Mouse (Mus musculus) neural tube, embryonic 10.5 days (tissue): ENCODE results near the gene Sh3rf3.
A peak's percentile ranks its signal among the peaks of the same experiment; 100 is the strongest.

Source experiments
- DNase-seq: peaks from one replicate; pipeline ENCODE4 v3.0.0-alpha.2; 2017; ENCODE audit warnings: low spot score; ENCODE audit errors: extremely low spot score

Gene Sh3rf3

DNA sequence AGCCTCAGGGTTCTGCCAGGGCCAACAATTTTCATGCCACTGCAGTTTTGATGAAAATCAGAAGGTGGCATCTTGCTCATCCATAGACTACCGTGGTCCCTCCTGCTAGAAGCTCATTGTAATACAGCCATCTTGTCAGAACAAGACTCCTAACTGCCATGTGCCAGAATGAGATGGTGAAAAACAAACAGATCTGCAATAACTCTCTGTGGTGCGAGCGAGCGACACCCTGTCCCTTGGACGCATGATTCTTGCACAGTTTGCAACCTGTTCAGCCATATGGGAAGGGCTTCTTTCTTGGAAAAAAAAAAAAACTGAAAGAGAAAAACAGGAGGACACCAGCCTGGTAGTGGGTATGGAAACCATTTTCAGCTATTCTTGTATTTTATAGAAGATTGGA lies 291.5 kb downstream of the Sh3rf3 start:
- no peak for DNase-seq

DNA sequence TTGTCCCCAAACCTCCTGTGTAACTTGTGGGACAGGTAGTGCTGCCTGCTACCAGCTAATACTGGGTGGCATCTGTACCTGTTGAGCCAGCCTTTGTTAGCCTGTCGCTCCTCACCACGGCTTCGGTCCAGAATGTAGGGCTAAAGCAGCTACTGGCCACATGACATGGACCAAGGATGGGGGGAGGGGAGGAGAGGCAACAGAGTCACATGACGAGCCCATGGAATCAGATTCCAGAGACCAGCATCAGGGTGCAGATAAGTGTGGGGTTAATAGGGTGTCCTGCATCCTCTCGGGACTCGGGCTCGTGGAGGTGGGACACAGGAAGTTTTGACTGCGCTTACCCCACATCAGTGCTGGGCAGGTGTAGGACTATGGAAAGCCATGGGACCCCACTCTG lies 292.7 kb downstream of the Sh3rf3 start:
- no peak for DNase-seq

DNA sequence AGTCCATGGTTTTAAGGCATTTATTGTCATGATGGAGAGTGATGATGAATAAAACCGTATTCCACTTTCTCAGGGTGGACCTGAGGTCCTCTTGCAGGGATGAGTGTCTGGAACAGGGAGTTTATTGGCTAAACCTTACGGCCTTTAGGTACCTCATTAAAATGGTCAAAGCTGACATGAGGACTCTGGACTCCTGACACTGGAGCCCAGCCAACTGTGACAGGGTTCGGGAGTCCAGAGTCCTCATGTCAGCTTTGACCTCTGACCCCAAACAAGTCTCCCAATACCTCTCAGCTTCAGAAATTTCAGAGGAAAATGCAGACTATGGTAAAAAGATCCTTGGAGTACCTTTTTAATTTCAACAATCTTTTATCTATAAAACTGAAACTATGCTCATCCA lies 293.5 kb downstream of the Sh3rf3 start:
- DNase-seq: no peak

DNA sequence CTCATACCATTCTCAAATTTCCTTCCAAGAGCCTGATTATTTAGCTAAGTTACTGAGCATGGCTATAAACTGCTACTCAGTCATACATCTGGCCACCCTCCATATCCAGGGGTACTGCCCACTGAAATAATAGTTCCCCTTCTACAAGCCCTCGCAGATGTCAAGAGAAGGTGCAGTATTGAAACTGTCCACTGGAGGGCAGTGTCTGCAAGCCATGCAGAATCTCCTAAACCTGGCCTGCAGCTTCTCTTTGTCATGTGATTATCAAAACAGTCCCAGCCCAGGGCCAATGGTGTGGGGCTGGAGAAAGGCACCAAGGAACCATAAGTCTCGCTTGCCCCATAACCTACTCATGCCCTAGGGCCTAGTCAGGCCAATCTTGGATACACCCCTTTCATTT lies 295.9 kb downstream of the Sh3rf3 start:
- DNase-seq: peak; percentile 81

DNA sequence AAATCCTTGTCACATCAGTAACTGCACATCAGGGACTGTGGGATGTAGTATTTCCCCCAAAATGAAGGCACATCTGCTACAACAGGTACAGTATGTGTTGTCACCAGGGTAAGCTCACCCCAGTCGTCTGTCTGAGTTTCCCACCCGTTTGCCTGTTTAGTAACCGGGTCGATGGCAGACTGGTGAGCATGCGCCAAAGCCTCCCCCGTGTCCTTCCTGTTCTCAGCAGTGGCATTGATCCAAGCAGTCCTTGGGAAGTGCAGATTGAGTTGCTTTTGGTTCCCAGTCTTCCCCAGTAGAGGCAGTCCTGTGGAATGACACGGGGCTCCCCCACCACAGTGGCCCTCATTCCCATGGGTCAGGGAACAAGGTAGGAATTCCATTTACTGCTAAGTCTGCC lies 297.2 kb downstream of the Sh3rf3 start:
- DNase-seq: no peak

DNA sequence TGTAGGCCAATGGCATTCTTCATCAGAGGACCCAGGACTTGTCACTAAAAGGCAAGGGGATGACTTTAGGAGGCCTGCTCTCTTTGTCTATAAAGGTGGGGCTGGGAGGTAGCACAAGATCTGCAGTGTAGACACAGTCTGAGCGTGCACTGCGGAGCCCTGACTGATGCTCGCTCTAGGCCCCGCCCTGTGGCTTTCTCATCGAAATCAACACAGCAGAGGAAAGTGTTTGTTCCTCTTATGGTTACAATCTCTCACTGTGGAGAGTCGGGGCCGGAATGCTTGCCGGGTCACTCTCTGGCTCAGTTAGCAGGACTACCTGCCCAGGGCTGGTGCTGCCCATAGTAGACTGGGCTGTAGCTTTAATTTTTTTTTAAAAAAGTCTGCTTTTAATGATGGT lies 299.6 kb downstream of the Sh3rf3 start:
- DNase-seq: no peak

DNA sequence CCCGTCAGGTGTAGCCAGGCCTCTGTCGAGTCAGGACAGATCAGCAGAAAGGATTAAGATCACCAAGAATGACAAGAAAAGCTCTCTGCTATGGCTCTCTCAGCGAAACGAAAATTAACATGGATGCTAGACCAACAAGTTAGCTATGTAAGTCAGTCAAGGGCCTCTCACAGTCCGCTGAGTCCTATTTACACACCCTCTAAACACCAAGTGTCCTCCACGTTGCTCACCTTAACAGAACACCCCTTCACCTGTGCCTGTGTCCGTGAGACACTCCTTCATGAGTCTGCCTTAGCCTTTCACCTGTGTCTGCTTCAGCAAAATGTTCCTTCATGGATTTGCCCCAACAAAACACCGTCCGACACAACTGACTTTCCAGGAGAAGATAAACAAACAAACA lies 300.2 kb downstream of the Sh3rf3 start:
- no peak for DNase-seq

DNA sequence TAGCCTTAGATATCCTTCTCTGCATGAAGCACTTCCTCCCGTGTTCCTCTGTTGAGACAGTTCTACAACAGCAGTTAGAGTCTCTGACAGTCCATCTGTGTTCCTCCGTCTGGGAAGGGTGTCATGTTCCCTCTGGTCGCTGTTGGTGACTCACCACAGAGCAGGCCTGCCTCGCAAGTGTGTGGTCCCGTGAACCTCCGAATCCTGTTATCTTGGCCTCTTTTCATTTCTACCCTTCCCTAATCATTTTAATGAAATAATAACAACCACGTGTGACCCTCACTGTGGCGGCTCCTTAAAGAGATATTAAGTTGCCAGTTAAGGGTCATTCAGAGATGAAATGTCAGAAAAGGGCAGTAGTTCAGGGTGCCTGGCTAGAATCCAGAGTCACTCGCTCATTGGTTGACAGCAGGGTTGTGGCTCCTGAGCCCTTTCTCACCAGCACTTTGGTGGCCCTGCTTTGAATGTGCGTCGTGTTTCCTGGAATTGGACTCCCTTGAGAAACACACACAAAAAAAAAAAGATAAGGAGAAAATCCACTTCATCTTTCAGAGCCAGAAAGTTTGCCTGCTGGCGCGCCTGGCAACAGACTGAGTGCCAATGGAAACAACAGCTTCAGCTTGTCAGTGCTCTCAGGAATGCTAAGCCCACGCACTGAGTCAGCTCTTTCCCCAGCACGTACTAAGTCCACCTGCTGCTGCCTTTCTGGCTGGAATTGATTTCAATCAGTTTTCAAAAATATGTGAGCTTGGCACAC lies 301.6 kb downstream of the Sh3rf3 start:
- no peak for DNase-seq

DNA sequence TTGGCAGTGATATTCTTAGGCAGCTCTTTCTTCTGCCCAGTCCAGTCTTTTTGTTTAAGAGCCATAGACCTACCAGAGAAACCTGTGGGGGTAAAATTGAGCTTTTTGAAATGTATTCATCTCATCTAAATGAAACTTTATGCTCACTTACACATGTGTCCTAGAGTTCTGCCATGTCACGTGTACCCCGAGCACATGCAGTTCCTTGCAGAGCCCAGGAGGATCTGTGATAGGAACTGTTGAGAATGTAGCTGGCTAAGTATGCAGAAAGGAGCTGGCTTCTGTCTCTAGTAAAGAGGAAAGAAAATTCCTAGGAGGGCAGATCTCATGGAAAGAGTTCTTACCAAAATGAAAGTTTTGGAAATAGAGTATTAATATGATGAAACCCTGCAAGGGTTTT lies 302.5 kb downstream of the Sh3rf3 start:
- DNase-seq: no peak

DNA sequence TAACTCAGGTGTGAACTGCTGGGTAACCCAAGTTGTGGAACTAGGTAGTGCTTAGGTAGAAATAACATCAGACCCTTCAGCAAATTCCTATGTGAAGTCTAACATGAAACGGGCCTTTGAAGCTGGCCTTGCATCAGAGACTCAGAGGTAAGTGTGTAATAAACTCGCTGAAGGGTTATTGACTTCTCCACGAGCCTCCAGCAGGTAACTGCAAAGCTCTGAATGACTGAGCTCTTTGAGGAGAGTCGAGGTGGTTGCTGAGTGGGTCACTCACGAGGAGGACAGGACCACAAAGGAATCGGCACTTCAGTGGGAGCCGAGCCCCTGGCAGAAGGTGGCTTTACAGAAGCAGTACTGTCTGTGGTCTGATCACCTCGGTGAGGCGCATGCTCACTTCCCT lies 303.2 kb downstream of the Sh3rf3 start:
- no peak for DNase-seq

DNA sequence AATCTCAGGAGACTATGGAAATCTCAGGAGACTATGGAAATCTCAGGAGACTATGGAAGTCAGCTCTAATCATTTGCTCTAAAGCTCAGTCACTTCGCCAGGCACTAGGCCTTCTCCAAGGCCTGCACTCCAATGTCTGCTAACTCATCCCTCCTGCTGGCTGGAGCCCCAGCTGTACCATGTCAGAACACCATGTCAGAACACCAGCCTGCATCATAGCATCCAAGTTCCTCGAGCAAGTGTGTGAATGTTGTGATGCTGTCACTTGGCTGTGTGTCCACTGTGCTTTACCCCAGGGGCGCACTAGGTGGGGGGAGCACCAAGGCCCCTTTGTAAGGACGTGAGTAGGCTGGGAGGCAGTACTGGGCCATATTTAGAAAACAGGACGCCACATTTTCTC lies 304.4 kb downstream of the Sh3rf3 start:
- DNase-seq: no peak

DNA sequence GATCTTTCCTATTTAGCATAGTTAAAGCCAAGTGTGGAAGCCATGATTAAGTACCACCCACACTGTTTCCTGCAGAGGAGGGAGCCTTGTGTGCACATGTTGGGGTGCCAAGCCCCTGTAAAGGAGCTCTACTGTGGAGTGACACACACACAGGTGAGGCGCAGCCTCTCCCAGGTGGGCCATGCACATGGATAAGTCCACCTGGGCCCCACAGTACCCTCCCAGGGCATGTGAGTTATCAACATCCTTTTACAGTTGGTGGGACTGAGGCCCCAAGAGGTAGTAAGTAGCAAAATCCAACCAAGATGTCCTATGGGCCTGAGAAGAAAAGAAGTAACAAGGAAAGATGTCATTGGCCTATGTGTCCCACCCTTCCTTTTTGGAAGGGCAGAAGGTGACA lies 305.8 kb downstream of the Sh3rf3 start:
- DNase-seq: no peak

DNA sequence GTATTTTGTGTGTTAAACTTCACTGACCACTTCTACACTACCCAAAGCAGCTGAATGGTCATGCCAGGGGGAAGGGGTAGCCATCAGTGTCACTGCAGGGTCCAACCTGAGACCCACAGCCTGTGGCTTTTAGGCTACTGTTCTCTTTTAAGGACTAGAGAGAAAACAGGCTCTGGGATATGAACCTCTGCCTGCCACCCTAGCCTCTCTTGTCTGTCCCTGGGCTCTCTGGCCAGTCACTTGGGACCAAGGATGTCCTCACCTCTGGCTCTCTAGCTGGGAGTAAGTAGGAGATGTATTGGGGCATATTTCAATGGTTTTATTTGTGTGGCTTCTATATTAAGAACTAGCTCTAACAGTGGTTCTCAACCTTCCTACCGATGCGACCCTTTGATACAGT lies 306.7 kb downstream of the Sh3rf3 start:
- no peak for DNase-seq

DNA sequence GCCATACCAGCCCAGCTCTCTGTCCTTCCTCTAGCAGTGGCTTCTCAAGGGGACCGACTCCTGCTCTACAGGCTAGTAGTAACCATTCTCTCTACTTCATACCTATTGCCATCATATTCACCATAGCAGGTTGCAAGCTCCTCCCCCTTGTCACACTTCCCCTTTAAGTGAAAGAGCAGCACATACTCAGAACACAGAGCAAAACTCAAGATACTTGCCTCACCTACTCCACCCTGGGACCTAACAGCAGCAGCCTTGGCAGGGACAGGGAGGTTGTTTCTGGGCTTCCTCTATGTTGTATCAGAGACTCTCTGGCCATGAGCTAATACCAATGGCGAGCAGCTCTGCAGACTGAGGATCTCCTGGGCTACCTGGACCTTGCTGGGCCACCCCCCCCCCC lies 312.3 kb downstream of the Sh3rf3 start:
- no peak for DNase-seq

DNA sequence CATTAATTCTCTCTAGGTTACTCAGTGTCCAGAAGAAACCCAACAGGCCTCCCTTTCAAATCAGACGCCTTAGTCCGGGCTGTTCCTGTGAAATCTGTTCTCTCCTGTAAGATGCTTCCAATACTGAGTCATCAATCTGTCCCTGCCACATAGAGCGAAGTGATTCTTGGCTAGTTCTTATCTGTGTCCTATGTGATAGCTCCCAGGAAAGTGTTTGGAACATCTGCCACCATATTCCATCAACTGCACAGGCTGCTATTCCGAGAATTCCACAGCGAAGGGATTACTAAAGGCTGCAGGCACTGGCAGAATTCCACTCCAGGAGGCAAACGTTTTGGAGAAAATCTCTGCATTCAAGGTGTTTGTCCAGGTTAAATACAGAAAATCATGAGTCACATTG lies 314.5 kb downstream of the Sh3rf3 start:
- no peak for DNase-seq

DNA sequence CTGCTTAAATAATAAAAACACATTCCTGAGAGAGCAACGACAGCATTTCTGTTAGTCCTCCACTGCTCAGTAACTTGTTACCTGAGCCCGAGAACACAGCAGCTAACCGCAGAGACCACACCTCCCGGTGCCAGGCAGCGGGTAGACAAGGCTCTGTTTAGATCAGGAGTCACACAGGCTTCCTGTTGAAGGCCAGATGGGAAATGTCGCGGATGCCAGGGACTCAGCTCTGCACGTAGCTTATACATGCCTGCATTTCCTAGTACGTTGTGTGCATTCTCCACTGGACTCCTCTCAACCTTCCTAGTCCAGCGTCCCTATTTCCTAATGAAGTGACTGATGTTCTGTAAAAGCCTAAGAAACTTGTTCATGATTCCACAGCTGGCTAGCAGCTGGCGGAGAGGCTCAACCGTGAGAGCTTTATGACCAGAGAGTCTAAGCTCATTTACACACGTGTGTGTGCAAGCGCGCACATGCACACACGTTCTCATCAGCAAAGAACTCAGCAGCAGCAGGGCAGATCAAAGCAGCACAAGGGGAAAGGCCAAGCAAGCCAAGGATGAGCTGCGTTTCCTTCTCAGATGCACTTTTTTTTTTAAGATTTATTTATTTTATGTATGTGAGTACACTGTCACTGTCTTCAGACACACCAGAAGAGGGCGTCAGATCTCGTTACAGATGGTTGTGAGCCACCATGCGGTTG lies 318.9 kb downstream of the Sh3rf3 start:
- DNase-seq: no peak

DNA sequence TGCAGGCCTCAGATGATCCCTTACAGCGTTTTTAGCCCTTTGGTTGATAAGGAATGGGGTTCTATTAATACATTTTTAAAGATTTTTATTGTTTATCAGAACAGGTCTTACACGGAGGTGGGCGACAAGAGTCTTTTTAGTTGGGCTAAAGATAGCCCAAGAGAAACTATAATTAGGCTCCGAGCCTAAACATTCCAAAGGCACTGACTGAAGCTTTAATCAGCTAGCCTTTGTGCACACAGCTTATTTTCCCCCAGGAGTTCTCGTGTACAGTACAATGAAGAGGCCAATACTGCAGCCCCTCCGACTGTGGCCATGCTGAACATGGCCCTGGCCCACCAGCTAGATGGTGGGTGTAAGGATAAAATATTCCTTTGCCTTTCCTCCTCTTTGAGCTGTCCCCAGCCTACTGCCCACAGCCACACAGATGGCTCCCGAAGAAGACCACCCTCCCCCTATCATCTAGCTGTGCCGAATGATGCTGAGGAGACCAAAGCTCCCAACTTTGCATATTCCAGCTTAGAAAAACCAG lies 320.4 kb downstream of the Sh3rf3 start:
- DNase-seq: no peak

DNA sequence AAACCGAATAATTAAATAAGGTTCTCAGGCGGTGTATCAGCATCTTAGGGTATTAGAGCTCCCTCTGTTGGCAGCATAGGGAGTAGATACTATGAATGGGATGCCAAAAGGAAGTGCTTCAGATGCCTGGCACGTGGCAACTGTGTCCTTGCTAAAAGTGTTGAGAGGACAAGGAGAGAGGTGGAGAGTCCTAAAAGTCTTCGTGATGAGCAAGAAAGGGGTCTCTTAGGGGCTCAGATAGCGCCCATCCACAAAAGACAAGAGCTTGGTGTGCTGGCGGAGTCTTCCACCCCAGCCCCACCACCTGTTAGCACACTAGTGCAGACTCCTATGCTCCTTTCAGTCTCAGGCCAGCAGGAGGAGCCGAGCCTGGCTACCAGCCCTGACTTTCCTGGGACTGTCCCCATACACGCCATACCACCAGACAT lies 336.8 kb downstream of the Sh3rf3 start:
- peak; percentile 47 for DNase-seq

DNA sequence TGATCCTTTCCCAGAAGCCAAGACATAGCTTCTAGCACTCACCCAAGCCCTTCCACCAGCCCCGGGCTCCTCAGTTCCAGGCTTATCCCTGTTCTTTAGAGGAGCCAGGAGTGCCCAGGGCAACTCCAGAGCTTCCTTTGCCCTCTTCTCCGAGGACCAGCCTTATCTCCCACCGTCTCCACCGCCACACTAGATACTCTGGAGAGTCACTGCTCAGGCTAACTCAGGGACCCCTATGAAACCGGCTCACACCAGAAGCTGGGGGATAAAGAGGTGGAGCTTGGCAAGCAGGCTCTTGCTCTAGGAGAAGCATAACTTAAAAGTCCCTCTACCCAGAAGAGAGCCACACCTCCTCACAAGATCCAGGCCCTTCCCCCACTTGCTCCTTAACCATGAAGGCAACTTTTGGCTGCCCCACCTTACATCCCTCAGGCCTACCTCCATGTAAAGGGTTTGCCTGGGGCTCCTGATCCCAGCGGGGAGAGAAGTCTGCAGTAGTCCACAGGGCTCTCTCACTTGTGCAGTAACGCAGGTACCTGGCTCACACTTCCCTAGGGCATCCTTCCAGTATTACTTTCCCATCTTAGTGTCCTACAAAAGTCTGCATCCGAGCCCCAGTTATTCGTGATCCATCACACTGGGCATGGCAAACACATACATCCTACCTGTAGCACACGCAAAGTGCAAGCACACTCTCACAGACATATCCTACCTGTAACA lies 337.9 kb downstream of the Sh3rf3 start:
- DNase-seq: no peak

DNA sequence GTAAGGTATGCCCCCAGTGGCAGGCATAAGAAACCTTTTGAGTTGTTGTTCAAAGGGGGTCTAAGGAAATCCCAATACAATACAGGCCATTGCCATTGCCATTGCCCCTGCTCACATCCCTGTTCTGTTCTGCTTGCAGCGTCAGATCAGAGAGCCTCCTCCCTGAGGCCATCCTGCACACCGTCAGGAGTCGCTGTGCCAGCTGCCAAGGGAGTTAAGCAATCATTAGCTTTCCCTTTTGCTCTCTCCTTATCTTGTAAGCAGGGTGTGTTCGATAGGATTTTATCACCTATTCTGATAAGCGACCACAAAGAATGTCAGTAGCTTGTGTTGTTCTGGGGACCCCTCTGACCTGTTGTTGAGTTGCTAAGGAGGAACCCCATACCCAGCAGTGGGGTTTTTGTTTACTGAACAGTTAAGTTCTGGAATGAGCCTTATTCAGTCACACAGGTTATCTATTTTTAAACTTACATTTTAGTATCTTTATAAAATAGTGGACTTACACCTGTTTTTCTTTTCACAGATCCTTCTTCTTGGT lies 339.5 kb downstream of the Sh3rf3 start:
- no peak for DNase-seq

DNA sequence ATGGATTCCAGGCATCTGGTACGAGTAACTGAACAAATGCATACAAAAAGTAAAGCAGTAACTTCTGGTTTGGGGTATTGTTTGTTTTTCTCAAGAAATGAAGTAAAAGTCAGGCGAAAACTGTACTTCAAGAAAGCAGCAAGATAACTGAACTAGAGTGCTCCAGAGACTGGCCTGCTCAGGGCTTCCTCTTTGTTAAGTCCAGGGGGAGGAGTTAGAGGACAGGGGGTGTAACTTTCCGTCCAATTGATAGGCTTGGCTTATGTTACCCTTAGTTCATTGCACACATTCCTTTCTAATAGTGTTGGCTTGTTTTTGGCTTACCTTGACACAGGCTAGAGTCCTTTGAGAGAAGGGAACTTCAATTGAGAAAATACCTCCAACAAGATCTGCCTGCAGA lies 345.5 kb downstream of the Sh3rf3 start:
- DNase-seq: no peak
